Mouse (Mus musculus): ENCODE measurements around the gene Slc13a2. TPM values are rescaled to one million over a fixed set of nuclear protein-coding genes. Genes with fewer than 3 reads are reported as not detected.

The Slc13a2 gene
- polyA plus RNA-seq, 2 experiments: 0.02 TPM; not detected in 1

DNA sequence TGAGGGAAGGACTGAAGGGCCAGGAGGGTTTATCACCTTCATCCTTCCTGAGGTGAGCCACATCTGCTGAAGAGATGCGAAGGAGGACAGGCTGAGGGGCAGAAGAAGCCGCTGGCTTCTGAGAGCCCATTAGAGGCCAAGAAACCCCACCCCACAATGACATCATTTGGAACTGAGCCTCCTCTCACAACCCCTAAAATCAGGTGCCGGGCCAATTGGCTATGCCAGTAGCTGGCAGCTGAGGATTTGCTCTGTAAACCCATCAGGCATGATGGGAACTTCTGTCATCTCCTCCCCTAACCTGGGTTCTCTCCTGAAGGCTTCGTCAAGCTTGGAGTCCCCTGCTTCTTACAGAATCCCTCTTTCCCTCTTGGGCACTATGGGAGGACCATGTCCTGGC lies 41.7 kb downstream of the Slc13a2 start:
- no peaks in the 10 kb centered on the region; a peak in 1 of 4 replicates for H3K4me1 ChIP-seq (replicated peaks; ENCODE audit: control insufficient read depth in 2 of 2, insufficient read depth in 2 of 2, low read length in 1 of 2)
- H3K4me3 ChIP-seq (ENCODE audit: insufficient read depth in 1 of 2, low read depth in 2 of 2, low read length in 2 of 2): no peak overlapping the region
- H3K36me3 ChIP-seq (replicated peaks; ENCODE audit: control insufficient read depth, insufficient read depth, low read depth): no peaks in the 10 kb centered on the region
- no peak overlapping the region for H3K27ac ChIP-seq
- DNase-seq (ENCODE audit: low read depth in 3 of 3, low spot score in 3 of 3) (no peak), ATAC-seq (ENCODE audit: insufficient read depth) (no peak)
- no peaks in the 10 kb centered on the region for H3K27me3 ChIP-seq (ENCODE audit: control insufficient read depth, insufficient read depth, low read length)
- no peak overlapping the region for H3K4me2 ChIP-seq (ENCODE audit: low read depth)
- H3K9ac ChIP-seq (replicated peaks): no peak overlapping the region
- H3K9me3 ChIP-seq (ENCODE audit: control insufficient read depth, low read length): no peaks in the 10 kb centered on the region
- 63% methylated on average over 4 of the region's 4 CpGs for WGBS (ENCODE audit: insufficient replicate concordance)
- no peak for TF ChIP-seq EP300 (IDR thresholded peaks at IDR 0.05; ENCODE audit: low read depth)
- no peak for TF ChIP-seq CTCF (IDR thresholded peaks at IDR 0.05; ENCODE audit: low read depth)

DNA sequence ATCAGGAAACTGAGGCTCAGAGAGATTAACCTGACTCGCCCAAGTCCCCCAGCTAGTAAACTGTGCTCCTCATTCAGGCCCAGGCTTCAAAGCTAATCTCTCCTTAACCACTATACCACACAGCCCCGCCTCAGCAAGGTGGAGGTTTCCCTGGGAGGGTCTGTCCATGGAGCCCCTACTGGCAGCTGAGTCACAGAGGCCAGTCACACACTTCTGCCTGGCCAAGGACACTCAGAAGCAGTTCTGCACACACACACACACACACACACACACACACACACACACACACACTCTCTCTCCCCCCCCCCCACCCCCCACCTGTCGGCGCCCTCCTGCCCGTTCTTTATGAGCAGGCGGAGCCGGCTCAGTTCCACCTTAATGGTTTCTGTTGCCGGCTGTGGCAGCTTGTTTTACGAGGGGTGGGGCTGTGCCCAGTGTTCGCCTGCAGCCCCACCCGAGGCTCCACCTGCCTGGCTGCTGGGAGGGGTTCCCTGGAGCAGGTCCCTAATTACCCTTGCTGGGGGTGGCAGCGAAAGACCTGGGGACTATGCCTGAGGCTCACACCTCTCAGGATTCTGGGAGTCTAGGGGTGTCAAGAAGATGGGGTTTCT lies 44.4 kb downstream of the Slc13a2 start:
- ATAC-seq (ENCODE audit: insufficient read depth) (no peak), DNase-seq (ENCODE audit: low read depth in 3 of 3, low spot score in 3 of 3) (no peak)
- 39% methylated on average over 12 of the region's 12 CpGs for WGBS (ENCODE audit: insufficient replicate concordance)
- Histone ChIP-seq H3K27me3 (ENCODE audit: control insufficient read depth, insufficient read depth, low read length) (no peaks in the 10 kb centered on the region), H3K4me2 (ENCODE audit: low read depth) (no peak overlapping the region), H3K36me3 (replicated peaks; ENCODE audit: control insufficient read depth, insufficient read depth, low read depth) (no peaks in the 10 kb centered on the region), H3K9me3 (ENCODE audit: control insufficient read depth, low read length) (no peaks in the 10 kb centered on the region), H3K4me1 (replicated peaks; ENCODE audit: control insufficient read depth in 2 of 2, insufficient read depth in 2 of 2, low read length in 1 of 2) (no peaks in the 10 kb centered on the region; a peak in 1 of 4 replicates), H3K9ac (replicated peaks) (no peak overlapping the region), H3K4me3 (ENCODE audit: insufficient read depth in 1 of 2, low read depth in 2 of 2, low read length in 2 of 2) (no peak overlapping the region), H3K27ac (no peak overlapping the region)
- no peak for TF ChIP-seq CTCF (IDR thresholded peaks at IDR 0.05; ENCODE audit: low read depth)

DNA sequence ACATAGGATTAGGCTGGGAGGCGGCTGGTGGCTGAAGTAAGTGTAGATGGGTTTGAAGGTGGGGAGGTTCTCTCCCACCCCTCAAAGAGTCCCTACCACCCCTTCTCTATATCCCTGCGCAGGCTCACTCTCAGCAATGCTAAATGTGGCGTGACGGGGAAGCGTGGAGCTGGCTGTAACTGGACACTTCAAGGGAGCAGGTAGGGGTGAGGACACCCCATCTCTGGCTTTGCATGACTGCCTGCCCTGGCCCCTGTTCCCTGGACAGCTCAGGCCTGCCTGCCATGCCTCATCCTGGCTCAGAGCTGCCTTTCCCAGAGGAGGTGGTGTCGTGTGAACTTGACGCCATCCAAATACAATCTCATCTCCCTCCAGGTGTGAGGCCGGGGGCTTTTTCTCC lies 47.9 kb downstream of the Slc13a2 start:
- no peak for ATAC-seq (ENCODE audit: insufficient read depth)
- TF ChIP-seq EP300 (IDR thresholded peaks at IDR 0.05; ENCODE audit: low read depth): no peak
- no peak for TF ChIP-seq CTCF (IDR thresholded peaks at IDR 0.05; ENCODE audit: low read depth)
- H3K9me3 ChIP-seq (ENCODE audit: control insufficient read depth, low read length): no peaks in the 10 kb centered on the region
- H3K4me3 ChIP-seq (ENCODE audit: insufficient read depth in 1 of 2, low read depth in 2 of 2, low read length in 2 of 2): no peak overlapping the region
- no peak for DNase-seq (ENCODE audit: low read depth in 3 of 3, low spot score in 3 of 3)
- 73% methylated on average over 8 of the region's 8 CpGs for WGBS (ENCODE audit: insufficient replicate concordance)
- no peaks in the 10 kb centered on the region for H3K27me3 ChIP-seq (ENCODE audit: control insufficient read depth, insufficient read depth, low read length)
- H3K4me2 ChIP-seq (ENCODE audit: low read depth): no peak overlapping the region
- H3K27ac ChIP-seq: no peak overlapping the region
- H3K9ac ChIP-seq (replicated peaks): no peak overlapping the region
- no peaks in the 10 kb centered on the region; a peak in 1 of 4 replicates for H3K4me1 ChIP-seq (replicated peaks; ENCODE audit: control insufficient read depth in 2 of 2, insufficient read depth in 2 of 2, low read length in 1 of 2)
- H3K36me3 ChIP-seq (replicated peaks; ENCODE audit: control insufficient read depth, insufficient read depth, low read depth): no peaks in the 10 kb centered on the region

DNA sequence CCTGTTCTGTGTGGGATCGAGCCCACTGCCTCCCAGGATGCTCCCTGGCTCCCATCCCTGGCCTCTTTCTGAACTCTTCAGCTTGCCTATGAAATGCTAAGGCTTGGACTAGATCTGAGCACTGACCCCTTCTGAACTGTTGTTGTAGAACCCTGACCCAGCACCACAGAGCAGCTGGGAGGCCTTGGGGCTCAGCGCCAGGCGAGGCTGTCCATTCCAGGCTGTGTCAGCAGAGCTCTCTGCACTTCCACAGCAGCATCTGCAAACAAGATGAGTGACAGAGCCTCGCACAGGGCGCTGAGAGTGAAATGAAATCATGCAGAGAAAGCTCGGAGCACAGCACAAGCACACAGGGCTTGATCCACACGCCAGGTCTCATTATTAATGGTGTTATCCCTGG lies 49.4 kb downstream of the Slc13a2 start:
- H3K27ac ChIP-seq: no peak overlapping the region
- DNase-seq (ENCODE audit: low read depth in 3 of 3, low spot score in 3 of 3) (no peak), ATAC-seq (ENCODE audit: insufficient read depth) (no peak)
- no peak overlapping the region for H3K9ac ChIP-seq (replicated peaks)
- no peaks in the 10 kb centered on the region for H3K27me3 ChIP-seq (ENCODE audit: control insufficient read depth, insufficient read depth, low read length)
- no peaks in the 10 kb centered on the region; a peak in 1 of 4 replicates for H3K4me1 ChIP-seq (replicated peaks; ENCODE audit: control insufficient read depth in 2 of 2, insufficient read depth in 2 of 2, low read length in 1 of 2)
- no peak overlapping the region for H3K4me3 ChIP-seq (ENCODE audit: insufficient read depth in 1 of 2, low read depth in 2 of 2, low read length in 2 of 2)
- no peak overlapping the region for H3K4me2 ChIP-seq (ENCODE audit: low read depth)
- no peaks in the 10 kb centered on the region for H3K9me3 ChIP-seq (ENCODE audit: control insufficient read depth, low read length)
- WGBS (ENCODE audit: insufficient replicate concordance): 55% methylated on average over 7 of the region's 7 CpGs
- no peak for TF ChIP-seq EP300 (IDR thresholded peaks at IDR 0.05; ENCODE audit: low read depth)
- no peak for TF ChIP-seq CTCF (IDR thresholded peaks at IDR 0.05; ENCODE audit: low read depth)
- no peaks in the 10 kb centered on the region for H3K36me3 ChIP-seq (replicated peaks; ENCODE audit: control insufficient read depth, insufficient read depth, low read depth)

DNA sequence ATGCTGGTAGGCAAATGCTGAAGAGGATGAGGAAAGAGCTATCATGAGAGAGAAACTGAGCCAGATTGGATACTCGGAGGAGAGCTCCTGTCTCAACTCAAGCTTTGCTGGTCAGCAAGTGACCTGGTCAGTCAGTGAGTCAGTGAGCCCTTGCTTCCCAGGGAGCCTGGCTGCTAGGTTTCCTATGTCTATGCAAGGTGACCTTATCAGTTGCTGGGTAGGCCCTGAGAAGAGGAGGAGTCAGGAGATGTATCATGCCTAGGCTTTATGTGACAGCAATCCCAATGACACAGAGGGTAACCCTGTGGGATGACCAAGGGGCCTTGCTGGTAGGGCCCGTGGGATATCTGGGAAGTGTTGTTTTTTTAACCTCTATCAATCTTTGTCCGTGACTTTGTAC lies 49.9 kb downstream of the Slc13a2 start:
- no peak overlapping the region for H3K9ac ChIP-seq (replicated peaks)
- H3K4me1 ChIP-seq (replicated peaks; ENCODE audit: control insufficient read depth in 2 of 2, insufficient read depth in 2 of 2, low read length in 1 of 2): no peaks in the 10 kb centered on the region; a peak in 1 of 4 replicates
- DNase-seq (ENCODE audit: low read depth in 3 of 3, low spot score in 3 of 3): no peak
- H3K27ac ChIP-seq: no peak overlapping the region
- no peak for ATAC-seq (ENCODE audit: insufficient read depth)
- 65% methylated on average over 3 of the region's 3 CpGs for WGBS (ENCODE audit: insufficient replicate concordance)
- H3K27me3 ChIP-seq (ENCODE audit: control insufficient read depth, insufficient read depth, low read length): no peaks in the 10 kb centered on the region
- H3K4me2 ChIP-seq (ENCODE audit: low read depth): no peak overlapping the region
- no peaks in the 10 kb centered on the region for H3K36me3 ChIP-seq (replicated peaks; ENCODE audit: control insufficient read depth, insufficient read depth, low read depth)
- no peak overlapping the region for H3K4me3 ChIP-seq (ENCODE audit: insufficient read depth in 1 of 2, low read depth in 2 of 2, low read length in 2 of 2)
- TF ChIP-seq CTCF (IDR thresholded peaks at IDR 0.05; ENCODE audit: low read depth): no peak
- TF ChIP-seq EP300 (IDR thresholded peaks at IDR 0.05; ENCODE audit: low read depth): no peak
- H3K9me3 ChIP-seq (ENCODE audit: control insufficient read depth, low read length): no peaks in the 10 kb centered on the region
